Mouse (Mus musculus) urinary bladder, adult 18-20 months (tissue): ENCODE data around the gene Plekhg1.

Experiments used
- DNase-seq, 2 experiments: peaks; one replicate each; pipeline ENCODE4 v3.0.0; 2022; ENCODE audit warnings: low spot score in 2 of 2, mixed read lengths in 2 of 2

Plekhg1 gene

GRCm38 (mm10) chr10:3741791-3742190 is 1.6 kb downstream of the Plekhg1 start:
- DNase-seq = no peak

GRCm38 (mm10) chr10:3743069-3743468 is 2.9 kb downstream of the Plekhg1 start:
- DNase-seq = no peak

DNA sequence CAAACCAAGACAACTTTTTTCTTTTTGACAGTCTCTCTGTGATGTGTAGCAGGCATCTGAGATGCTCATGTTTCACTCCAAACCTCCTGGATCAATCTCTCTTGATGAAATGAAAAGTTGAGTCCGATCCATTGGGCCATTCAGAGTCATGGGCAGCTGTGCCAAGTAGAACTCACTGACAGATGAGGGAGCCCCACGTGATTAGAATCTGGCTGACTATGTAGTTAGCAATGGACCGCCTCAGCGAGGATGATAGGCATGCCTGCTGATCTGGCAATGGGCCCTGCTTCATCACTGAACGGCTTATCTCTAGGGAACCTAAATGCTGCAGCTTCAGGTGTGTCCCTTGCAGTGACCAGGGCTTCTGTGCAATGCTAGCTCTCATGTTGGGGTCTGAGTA is 3.7 kb downstream of the Plekhg1 start:
- no peak for DNase-seq

- DNase-seq = no peak
These were observed 6.8 kb downstream of the Plekhg1 start for GRCm38 (mm10) chr10:3746794-3747518.

DNA sequence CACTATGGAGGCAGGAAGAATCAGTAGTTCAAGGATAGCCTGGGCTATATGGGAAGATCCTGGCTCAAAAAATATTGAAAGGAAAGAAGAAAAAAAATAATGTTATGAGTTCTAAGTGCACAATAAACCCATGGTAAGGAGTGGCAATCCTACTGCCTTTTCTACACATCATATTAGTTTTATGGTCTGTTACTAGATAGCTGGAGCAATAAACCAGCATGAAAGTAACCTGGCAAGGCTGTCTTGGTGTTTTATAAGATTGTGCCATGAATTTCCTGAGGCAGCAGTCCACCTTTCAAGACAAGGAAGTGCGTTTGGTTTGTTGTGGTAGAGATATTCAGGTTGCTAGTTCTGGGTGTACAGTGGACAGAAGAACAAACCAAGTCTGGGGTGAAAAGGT is 9.4 kb downstream of the Plekhg1 start:
- no peak for DNase-seq

DNA sequence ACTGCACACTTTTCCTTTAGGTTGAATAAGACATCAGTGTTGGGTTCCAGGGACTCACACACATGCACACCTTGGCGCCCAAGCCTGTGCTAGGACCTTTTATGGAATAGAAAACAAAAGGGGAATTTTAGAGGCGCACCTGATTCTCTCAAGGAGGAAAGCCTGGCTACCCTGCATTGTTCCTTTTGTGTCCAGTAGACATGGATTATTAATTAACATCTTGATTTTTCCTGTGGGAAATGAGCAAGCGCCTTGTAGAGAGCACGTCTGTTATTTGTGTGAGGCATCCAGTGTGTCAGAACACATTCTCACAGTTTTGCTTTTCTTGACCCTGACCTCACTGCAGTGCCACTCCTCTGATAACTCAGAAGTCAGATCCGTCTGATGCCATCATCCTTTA is 21.8 kb downstream of the Plekhg1 start:
- no peak for DNase-seq

GRCm38 (mm10) chr10:3763199-3763598 is 23.0 kb downstream of the Plekhg1 start:
- DNase-seq = peak in 1 of 2 experiments; percentile 5

DNA sequence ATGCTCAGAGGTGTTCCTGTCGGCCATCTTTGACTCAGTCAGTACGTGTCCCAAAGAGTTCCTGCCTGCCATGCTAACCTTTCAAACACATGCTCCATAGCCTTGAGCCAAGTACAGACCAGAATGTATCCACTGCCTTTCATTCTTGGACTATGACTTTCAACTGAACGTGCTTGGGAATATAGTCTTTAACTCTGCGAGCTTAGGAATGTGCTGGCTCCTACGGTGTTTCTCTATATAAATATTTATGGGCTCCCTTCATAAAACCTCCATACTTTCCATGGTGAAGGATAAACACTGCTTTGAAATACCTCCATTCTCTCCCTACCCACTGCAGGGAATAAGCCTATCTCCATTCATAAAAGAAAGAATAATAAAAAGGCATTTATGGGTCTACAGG is 29.0 kb downstream of the Plekhg1 start:
- DNase-seq = no peak

DNA sequence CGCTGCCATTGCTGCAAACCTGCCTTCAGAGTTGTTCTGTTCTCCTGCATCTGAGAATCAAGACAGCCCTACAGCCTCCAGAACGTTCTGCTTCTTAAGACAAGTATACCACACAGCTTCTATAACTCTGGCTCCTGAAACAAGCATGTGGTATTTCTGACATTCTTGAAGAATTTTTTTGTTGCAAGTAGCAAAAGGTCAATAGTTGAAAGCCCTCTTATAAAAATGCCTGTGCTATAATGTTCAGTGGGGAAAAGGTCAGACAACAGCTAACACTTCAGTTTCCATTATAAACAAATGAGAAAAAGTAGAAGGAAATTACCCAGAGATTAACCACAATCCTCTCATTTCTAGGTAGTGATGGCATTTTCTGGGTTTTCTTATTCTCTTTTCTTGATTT is 34.2 kb downstream of the Plekhg1 start:
- DNase-seq = no peak

- no peak for DNase-seq
These were observed 36.6 kb downstream of the Plekhg1 start for GRCm38 (mm10) chr10:3776761-3777160.

DNA sequence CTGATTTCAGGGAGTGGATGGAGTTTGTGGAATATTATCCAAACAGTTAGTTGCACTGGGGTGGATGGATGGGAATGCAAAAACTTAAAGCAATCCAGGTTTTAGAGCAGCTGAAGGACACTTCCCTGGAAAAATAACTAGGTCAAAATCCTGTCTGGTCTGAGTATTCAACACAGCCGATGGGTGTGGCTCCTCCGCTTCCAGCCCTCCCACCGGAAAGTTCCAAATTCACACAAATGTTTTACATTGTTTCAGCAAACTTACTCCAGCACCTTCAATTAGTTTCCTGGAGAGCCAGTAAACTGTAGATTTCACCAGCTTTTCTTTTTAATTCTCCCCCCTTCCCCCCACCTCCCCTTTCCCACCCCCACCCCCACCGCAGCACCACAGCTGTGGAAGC is 45.2 kb downstream of the Plekhg1 start:
- DNase-seq = no peak

GRCm38 (mm10) chr10:3786531-3786930 is 46.4 kb downstream of the Plekhg1 start:
- DNase-seq = no peak

GRCm38 (mm10) chr10:3787006-3787405 is 46.8 kb downstream of the Plekhg1 start:
- no peak for DNase-seq

DNA sequence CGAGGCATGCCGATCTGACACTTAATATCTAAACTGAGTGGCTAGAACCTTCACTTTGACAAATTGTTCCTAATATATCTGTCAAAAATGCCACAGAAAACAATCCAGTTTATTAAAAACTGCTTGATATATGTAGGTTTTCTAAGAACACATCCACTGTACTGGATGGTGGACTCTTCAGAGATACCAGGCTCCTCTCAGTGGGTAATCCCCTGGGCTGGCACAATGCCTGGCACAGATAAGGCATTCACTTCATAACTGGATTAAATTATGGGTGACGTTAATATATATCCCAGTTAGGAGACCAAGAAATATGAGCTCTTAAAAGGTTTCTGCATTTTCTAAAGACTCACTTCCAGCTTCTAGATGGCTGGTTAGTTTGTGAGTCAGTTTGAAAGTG is 53.7 kb downstream of the Plekhg1 start:
- no peak for DNase-seq

DNA sequence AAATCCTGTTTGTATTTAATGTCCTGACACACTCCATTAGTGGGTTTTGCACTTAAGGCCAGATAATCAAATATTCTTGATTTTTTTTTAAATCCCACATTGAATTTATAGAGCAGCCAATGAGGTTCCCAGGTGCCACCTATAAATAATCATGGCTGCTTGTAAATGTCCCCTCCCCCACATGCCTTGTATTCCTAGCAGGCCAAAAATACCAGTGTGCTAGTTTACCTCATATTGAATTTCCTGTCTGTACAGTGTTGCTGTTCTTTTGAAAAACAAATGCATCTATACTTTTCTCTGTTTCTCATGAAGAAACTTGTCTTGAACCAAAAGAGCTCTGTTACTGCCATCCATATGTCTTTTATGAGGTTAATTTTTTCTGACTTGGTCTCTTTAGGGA is 59.3 kb downstream of the Plekhg1 start:
- DNase-seq = no peak

- no peak for DNase-seq
These were observed 61.1 kb downstream of the Plekhg1 start for GRCm38 (mm10) chr10:3801254-3801653.

GRCm38 (mm10) chr10:3805334-3805733 is 65.2 kb downstream of the Plekhg1 start:
- peak in 1 of 2 experiments; percentile 5 for DNase-seq

DNA sequence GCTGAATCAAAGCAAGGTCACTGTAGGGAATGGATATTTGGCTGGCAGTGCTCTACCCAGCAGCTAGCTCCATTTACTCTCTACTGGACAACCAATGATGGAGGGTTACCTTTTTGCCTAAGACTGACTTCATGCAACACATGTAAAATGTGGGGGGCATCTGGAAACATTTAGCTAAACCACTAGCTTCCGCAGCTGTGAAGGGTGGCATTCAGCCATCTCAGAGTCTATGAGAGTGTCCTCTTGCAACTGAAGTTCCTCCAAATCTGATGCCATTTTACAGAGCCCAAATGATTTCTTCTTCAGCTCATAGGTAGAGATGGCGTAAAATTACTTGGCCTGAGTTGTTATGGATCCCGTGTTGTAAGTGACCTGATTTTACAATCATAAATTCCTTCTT is 67.8 kb downstream of the Plekhg1 start:
- DNase-seq = no peak

- peak; percentile 8 to 30 for DNase-seq
These were observed 70.5 kb downstream of the Plekhg1 start for GRCm38 (mm10) chr10:3810476-3811273.

DNA sequence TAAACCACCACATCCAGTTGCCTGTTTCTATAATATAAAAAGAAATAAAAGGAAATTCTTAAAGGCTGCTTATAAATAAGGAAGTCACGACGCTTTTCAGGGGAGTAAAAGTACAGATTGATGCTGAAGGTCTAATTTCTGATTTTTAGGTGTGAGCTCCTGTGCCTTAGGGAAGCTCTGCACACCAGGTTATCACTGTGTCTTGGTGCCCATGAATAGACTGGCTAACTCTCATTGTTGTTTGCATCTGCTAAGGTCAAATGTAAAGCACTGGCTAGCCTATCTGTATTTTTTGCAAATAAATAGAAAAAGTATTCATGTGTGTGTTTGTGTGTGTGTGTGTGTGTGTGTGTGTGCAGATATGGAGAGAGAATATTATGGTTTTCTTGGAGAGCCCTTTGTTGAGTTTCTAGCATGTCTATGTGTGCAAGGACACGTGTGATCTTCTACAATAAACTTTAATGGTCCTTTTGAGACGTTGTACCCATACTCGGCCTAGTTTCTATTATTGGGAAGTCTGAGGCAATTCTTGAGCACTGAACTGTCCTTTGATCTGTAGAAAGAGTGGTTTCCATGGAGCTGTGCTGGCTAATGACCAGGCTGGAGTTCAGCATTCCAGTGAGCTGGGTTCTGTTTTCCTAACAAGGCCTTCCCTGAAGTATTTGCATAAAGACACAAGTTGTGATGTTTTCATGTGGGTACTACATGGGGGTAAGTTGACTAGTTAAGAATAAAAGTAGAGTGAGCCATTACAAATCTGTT is 79.0 kb downstream of the Plekhg1 start:
- no peak for DNase-seq

- no peak for DNase-seq
These were observed 83.7 kb downstream of the Plekhg1 start for GRCm38 (mm10) chr10:3823826-3824225.

GRCm38 (mm10) chr10:3826043-3826442 is 85.9 kb downstream of the Plekhg1 start:
- no peak for DNase-seq
